Mouse (Mus musculus) thymus, adult 18-20 months (tissue): Measurements from ENCODE around the gene Micu1.
"Not testable (repeated sequence)": the region's sequence is repeated elsewhere in the genome, so short reads cannot be mapped to it uniquely, and the experiment has no call there.

Experiments used
- DNase-seq, 2 experiments: peaks; one replicate each; pipeline ENCODE4 v3.0.0; 2022; ENCODE audit warnings: mixed read lengths in 2 of 2

Gene Micu1

DNA sequence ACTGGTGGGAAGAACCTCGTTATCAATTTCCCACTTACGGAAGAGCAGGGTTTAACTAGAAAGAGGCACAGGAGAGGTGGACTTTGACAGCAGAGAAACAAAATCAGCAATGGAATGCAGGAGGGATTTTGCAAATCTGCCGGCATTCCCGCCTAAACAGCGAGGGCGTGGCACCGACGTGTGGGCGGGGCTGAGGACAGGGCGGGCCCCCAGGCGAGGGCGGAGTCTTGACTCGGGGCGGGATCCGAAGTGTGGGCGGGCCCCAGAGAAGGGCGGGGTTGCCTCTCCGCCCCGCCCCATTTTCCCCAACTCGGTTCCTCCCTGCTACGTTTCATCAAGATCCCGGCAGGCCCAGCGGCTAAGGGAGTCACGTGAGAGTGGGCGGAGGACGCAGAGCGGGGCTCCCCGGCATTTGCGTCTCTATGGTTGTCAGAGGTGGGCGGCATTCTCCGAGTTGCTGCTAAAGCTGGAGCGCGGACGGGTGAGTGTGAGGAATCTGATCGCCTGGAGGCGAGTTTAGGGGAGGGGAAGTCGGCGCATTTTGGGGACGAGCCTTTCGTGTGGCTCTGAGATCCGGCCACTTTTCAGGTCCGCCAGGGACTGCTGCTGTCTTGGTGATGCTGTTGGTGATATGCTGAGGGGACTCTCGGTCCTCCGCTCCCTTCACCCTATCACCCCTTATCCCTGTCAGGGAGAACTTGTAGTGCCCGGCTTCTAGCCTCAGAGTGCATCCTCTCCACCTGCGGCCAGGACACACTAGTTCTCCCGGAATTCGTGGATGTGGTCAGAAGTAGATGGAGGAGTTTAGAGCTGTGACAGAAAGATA is at the start of gene Micu1:
Micu1 (plus strand) TSS at position 271 of the 826 bp plus-strand sequence.
- DNase-seq, result peak; percentile 89 to 91

DNA sequence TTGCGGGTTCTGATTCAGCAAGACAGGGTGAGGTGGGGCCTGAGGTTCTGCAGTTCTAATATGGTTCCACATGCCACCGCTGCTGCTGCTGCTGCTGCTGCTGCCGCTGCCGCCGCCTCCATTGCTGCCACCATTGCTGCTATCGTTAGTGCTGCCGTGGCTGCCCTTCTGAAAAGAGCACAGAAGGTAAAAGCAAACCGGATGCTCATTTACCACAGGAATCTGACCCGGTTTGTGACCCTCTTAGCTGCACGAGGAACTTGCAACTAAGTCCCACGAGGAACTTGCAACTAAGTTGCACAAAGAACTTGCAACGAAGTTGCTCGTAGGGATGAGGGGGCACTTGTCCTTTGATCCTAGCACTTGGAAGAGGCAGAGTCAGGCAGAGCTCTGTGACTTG is 45.5 kb upstream of the Micu1 start:
- DNase-seq, result no peak

GRCm38 (mm10) chr10:59664765-59665164 is 37.5 kb upstream of the Micu1 start:
- no peak for DNase-seq

DNA sequence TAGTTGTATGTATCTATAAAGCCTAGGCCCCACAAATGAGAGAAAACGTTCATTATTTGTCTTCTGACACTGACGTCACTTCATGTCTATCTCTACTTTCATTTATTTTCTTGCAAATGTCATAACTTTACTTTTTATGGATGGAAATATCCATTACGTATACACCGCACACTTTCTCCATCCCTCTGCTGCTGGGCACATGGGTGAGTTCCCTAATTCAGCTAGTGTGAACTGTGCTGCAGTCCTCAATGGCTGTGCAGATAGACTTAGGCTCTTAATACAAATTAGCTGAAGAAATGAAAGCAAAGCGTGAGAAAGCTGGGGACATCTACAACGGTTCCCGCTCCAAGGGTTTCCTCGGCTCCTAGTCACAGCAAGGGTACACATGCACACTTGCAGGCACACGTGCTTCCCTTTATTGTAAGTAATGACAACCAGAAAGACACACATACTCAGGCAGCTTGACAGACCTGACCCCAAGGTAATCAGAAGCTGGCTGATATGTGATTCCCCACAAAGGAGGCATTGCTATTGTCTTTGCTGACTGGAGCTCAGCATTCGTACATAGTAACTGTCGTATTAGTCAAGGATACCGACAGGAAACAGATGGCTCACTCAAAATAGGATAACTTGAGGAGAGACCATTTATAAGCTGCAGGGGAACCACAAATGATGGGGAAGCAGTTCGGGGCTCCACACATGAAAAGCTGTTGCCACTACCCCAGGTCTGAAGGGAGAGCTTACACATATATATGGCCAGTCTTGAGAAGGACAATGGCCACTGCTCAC is 36.6 kb upstream of the Micu1 start:
- DNase-seq, result no peak

GRCm38 (mm10) chr10:59667377-59667776 is 34.9 kb upstream of the Micu1 start:
- no peak for DNase-seq

- no peak for DNase-seq
Measured at GRCm38 (mm10) chr10:59668491-59668890, 33.8 kb upstream of the Micu1 start.

- DNase-seq, result no peak
Measured at GRCm38 (mm10) chr10:59677836-59678235, 24.4 kb upstream of the Micu1 start.

DNA sequence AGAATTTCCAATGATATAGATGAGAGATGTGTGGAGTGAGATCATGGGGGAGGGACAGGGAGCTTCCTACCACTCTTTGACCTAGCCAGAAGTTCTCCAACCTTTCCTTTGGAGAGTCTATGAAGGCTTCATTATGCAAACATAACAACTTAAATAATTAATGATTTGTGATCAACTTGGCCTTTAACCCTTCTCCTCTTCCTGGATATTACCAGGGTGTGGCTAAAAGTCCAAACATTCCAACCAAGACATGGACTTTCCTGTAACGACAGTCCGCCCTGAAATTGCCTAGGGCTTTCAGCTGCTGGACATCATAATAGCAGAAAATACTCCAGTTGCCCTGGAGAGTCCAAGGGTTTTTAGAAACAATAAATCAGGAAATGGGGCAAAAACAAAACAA is 23.1 kb upstream of the Micu1 start:
- DNase-seq, result no peak

DNA sequence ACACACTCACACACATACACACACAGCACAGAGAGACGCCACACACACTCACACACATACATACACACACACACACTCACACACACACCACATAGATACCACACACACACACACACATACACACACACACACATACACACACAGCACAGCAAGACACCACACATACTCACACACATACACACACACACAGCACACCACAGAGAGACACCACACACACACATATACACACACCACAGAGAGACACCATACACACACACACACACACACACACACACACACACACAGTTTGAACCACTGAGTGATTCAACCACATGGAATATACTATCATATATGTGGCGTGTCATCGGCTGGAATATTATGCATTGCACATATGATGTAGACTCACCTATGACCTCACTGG is 16.7 kb upstream of the Micu1 start:
- DNase-seq, result not testable (repeated sequence)

- DNase-seq, result no peak
Measured at GRCm38 (mm10) chr10:59687126-59687525, 15.2 kb upstream of the Micu1 start.

- no peak for DNase-seq
Measured at GRCm38 (mm10) chr10:59689836-59690235, 12.4 kb upstream of the Micu1 start.

DNA sequence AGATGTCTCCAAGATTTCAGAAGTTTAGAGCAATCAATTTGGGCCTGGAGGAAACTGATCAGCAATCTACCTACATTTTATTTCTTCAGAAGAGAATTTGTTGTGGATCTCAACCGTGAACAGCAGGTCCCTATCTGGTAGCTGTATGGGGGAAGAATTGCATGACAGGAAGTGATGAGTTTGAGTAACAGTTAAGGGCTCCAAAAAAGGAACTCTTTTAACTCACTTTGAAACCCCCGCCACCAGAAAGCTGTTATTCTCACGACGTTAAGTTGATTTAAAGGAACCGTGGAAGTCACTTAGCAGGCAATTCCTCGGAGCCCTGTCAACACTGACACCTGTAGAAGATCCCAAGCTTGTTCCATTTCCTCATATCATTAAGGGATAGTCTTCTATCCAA is 9.8 kb upstream of the Micu1 start:
- DNase-seq, result peak in 1 of 2 experiments; percentile 20

DNA sequence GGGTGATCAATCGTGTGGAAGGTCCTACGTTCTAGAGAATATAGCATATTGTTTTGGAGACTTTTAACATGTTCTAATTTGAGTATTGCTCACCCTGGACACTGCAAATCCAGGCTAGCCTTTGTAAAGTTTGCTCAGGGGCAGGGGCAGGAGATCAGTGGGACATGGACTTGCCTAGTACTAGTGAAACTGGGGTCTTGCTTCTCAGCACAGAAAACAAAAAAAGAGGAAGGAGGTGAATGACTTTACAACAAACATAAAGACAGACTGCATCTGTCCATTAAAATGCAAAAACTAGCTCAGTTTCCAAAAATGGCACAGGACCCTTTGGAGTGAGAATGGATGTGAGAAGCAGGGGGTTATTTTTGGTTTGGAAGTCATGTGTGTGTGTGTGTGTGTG is 8.2 kb upstream of the Micu1 start:
- DNase-seq, result no peak

- peak in 1 of 2 experiments; percentile 20 for DNase-seq
Measured at GRCm38 (mm10) chr10:59699516-59699915, 2.8 kb upstream of the Micu1 start.

DNA sequence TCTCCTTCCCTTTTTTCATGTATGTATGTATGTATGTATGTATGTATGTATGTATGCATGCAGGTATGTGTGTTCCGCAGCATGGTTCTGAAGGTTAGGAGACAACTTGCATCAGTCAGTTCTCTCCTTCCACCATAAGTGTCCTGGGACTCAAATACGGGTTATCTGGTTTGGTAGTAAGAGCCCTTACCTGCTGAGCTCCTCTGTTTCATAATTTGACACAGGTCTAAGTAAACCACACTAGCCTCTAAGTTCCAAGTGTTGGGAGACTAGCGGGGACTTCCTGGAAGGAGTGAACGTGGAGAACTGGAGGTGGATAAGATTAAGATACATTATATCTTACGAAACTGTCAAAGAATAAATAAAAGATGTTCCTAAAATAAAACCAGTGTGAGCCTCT is 472 bp upstream of the Micu1 start:
- DNase-seq, result no peak

DNA sequence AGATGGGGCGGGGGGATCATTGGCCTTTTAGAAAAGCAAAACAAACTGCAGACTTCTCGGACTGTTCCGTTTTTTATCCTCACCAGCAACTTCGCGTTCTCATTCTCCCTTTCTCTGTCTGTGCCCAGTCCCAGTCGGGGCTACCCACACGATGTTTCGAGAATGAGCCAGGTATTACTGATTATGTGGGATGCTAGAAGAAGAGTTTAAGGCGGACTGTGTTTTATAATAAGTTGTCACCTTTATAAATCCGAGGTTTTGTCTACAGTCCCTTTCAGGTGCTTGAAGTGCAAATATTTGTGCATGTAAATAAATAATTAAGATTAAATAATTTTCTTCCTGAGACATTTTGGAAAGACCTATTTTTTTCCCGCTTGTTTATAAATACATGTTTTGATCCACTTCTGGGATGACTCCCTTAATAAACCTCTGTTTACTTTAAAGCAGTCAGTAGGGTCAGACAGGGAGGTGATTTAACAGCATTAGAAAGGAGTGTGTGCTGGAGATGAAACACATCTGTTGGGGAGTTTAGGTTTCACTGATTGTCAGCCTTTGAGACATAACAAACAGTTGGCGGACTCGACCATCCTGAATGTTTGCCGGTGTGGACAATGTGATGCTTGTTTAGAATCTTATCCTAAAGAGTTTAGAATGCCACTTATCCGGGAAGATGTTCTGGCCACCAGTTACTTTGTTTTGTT is 933 bp downstream of the Micu1 start:
- no peak for DNase-seq

- no peak for DNase-seq
Measured at GRCm38 (mm10) chr10:59706991-59707546, 4.8 kb downstream of the Micu1 start.

- DNase-seq, result no peak
Measured at GRCm38 (mm10) chr10:59707595-59707994, 5.3 kb downstream of the Micu1 start.

GRCm38 (mm10) chr10:59709281-59709680 is 7.0 kb downstream of the Micu1 start:
- DNase-seq, result no peak

DNA sequence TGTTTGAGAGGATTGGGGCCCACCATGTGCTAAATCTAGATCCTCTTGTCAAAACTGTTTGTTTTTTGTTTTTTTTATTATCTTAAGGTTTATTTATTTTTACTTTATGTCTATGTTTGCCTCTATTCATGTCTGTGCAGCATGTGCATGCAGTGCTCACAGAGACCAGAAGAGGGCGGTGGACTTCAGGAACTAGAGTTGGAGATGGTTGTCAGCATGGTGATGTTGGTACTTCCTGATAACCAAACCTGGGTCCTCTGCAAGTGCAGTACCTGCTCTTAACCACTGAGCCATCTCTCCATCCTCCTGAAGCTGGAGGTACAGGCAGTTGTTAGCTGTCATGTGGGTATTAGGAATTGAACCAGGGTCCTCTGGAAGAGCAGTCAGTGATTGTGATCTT is 8.0 kb downstream of the Micu1 start:
- peak in 1 of 2 experiments; percentile 13 for DNase-seq

GRCm38 (mm10) chr10:59712062-59712461 is 9.8 kb downstream of the Micu1 start:
- DNase-seq, result no peak

GRCm38 (mm10) chr10:59720017-59720416 is 17.7 kb downstream of the Micu1 start:
- DNase-seq, result no peak

GRCm38 (mm10) chr10:59721555-59721954 is 19.3 kb downstream of the Micu1 start:
- no peak for DNase-seq
